Mouse (Mus musculus): ENCODE results near the gene Acadl. TPM values are rescaled to one million over a fixed set of nuclear protein-coding genes. Genes with fewer than 3 reads are reported as not detected.

The Acadl gene
- polyA plus RNA-seq, 1 experiment from 2014 or later = 54.1 TPM

Other genes starting within 250 kb of the Acadl start
- gene Rpe, start 162.4 kb downstream of the Acadl start, polyA plus RNA-seq (2014; fragmentation: Nextera tagmentation; extraction: Ambion mirVana) = 60.6 and 62.6 TPM in 2 replicates
- gene Kansl1l, start 45.7 kb downstream of the Acadl start, polyA plus RNA-seq (2014; fragmentation: Nextera tagmentation; extraction: Ambion mirVana) = 7.8 and 10.7 TPM in 2 replicates
- 0.36 and 0.55 TPM in 2 replicates for gene Myl1, start 82.1 kb upstream of the Acadl start, polyA plus RNA-seq (2014; fragmentation: Nextera tagmentation; extraction: Ambion mirVana)
- 83.1 and 90.4 TPM in 2 replicates for gene Lancl1, start 175.6 kb upstream of the Acadl start, polyA plus RNA-seq (2014; fragmentation: Nextera tagmentation; extraction: Ambion mirVana)

Data from midbrain, embryonic 11.5 days (tissue).